Mouse (Mus musculus): ENCODE results near the gene Pnpla1. TPM values are rescaled to one million over a fixed set of nuclear protein-coding genes. Genes with fewer than 3 reads are reported as not detected.
"Not testable (repeated sequence)": the region's sequence is repeated elsewhere in the genome, so short reads cannot be mapped to it uniquely, and the experiment has no call there.

The Pnpla1 gene
- polyA plus RNA-seq (2015; fragmentation: Nextera tagmentation; extraction: Ambion mirVana): 0.05 and 0.10 TPM in 2 replicates

GRCm38 (mm10) chr17:28858205-28858604 lies at the start of gene Pnpla1:
Gene Pnpla1 (plus strand): TSS chr17:28858411.
- H3K27ac ChIP-seq: no peak within 1 kb of the TSS
- H3K4me3 ChIP-seq: no peak within 1 kb of the TSS
- no peaks in the 10 kb centered on the region for H3K36me3 ChIP-seq (replicated peaks)
- no peak within 1 kb of the TSS for H3K9ac ChIP-seq
- no peak within 1 kb of the TSS for H3K4me2 ChIP-seq
- H3K4me1 ChIP-seq: no peaks in the 10 kb centered on the region
- no peaks in the 10 kb centered on the region for H3K27me3 ChIP-seq (replicated peaks)
- H3K9me3 ChIP-seq: peaks cover 5% of the 10 kb centered on the region; the same call in 1 of the 2 replicates
- ATAC-seq (replicated peaks): no peak
- 27% methylated on average over 12 of the region's 12 CpGs for WGBS

DNA sequence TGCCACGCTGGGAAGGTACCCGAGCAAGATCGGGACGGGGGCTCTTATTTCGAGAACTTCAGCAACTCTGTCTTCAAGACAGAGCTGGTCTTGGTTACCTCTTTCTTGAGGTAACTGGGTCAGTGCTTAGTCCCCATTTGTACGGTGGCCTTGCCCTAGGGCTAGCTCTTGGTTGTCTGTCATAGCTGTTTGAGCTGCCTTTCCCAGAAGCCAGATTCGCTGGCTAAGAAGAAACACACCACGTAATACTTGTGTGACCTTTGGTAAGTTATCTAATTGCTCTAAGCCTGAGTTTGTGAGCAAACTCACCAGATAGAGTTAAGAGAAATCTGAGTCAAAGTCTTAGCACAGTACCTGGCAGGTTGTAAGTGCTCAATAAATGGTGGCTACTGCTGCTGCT lies 49.5 kb upstream of the Pnpla1 start:
- Histone ChIP-seq H3K27ac (no peak overlapping the region), H3K4me2 (no peak overlapping the region), H3K27me3 (replicated peaks) (no peaks in the 10 kb centered on the region), H3K4me3 (no peak overlapping the region), H3K4me1 (no peaks in the 10 kb centered on the region), H3K9me3 (no peaks in the 10 kb centered on the region), H3K36me3 (replicated peaks) (peaks cover 40% of the 10 kb centered on the region), H3K9ac (no peak overlapping the region)
- no peak for ATAC-seq (replicated peaks)
- WGBS: 98% methylated on average over 8 of the region's 8 CpGs

- Histone ChIP-seq H3K9ac (no peak overlapping the region), H3K36me3 (replicated peaks) (peaks cover 45% of the 10 kb centered on the region), H3K9me3 (no peaks in the 10 kb centered on the region), H3K27ac (no peak overlapping the region), H3K4me1 (no peaks in the 10 kb centered on the region), H3K4me3 (no peak overlapping the region), H3K27me3 (replicated peaks) (no peaks in the 10 kb centered on the region), H3K4me2 (no peak overlapping the region)
- ATAC-seq (replicated peaks): no peak
- 95% methylated on average over 10 of the region's 10 CpGs for WGBS
Measured at GRCm38 (mm10) chr17:28809175-28809831, 48.9 kb upstream of the Pnpla1 start.

GRCm38 (mm10) chr17:28812345-28812744 lies 45.9 kb upstream of the Pnpla1 start:
- Histone ChIP-seq H3K27ac (no peak overlapping the region), H3K4me2 (no peak overlapping the region), H3K27me3 (replicated peaks) (no peaks in the 10 kb centered on the region), H3K36me3 (replicated peaks) (peaks cover 47% of the 10 kb centered on the region), H3K9ac (no peak overlapping the region), H3K4me1 (no peaks in the 10 kb centered on the region), H3K9me3 (no peaks in the 10 kb centered on the region), H3K4me3 (no peak overlapping the region)
- no peak for ATAC-seq (replicated peaks)
- WGBS: 95% methylated on average over 10 of the region's 10 CpGs

DNA sequence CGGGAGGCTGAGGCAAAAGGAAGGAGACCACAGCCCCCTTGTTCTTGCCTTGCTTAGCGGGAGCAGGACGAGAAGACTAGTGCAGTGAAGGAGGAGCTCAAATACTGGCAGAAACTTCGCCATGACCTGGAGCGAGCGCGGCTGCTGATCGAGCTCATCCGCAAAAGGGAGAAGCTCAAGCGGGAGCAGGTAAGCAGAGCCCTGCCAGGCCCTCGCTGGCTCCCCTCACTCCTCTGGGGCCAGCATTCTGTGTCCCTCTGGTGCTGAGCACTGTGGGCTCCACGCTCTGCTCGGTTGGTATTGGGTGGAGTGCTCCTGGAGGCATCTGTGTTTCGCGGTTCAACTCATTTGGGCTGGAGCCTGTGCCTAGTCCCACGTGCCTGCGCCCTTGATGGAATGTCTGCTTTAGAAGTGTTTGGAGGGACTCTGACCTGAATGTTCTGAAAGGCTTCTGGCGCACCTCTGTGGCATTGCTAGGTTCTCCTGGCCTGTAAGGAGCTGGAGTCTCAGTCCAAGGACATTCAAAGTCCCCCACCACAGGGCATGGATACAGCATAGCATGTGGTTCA lies 43.6 kb upstream of the Pnpla1 start:
- Histone ChIP-seq H3K27ac (no peak overlapping the region), H3K9ac (no peak overlapping the region), H3K27me3 (replicated peaks) (no peaks in the 10 kb centered on the region), H3K4me2 (no peak overlapping the region), H3K4me1 (no peaks in the 10 kb centered on the region), H3K36me3 (replicated peaks) (peaks cover 62% of the 10 kb centered on the region), H3K4me3 (no peak overlapping the region), H3K9me3 (no peaks in the 10 kb centered on the region)
- no peak for ATAC-seq (replicated peaks)
- WGBS: 91% methylated on average over 18 of the region's 18 CpGs

DNA sequence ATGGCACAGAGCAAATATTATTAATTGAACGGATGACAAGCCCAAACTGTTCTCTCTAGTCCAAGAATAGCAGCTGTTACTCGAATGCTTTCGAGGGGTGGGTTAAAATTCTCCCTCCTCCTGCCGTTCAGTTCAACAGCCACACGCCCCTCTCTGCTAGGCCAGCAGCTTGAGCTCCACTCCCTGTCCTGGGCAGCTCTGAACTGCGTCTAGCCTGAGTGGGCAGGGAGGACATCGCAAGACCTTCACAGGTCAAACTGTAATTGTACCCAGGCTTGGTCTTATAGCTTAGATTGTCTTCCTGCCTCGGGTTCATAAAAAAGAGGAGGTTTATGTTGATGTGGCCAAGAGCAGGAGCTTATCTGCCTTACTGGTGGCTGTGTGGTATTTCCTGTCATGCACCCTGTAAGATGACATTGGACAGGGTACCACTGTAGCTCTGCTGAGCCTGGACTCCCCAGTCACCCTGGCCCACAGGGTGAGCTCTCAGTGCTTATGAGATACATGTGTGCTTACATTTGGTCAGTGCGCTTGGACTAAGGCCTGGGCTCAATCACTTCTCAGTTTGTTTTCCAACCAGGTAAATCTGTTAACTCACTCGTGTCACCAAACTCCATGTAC lies 42.7 kb upstream of the Pnpla1 start:
- H3K4me1 ChIP-seq: no peaks in the 10 kb centered on the region
- no peaks in the 10 kb centered on the region for H3K27me3 ChIP-seq (replicated peaks)
- no peak overlapping the region for H3K9ac ChIP-seq
- no peak overlapping the region for H3K4me3 ChIP-seq
- no peak overlapping the region for H3K27ac ChIP-seq
- ATAC-seq (replicated peaks): no peak
- peaks cover 59% of the 10 kb centered on the region for H3K36me3 ChIP-seq (replicated peaks)
- no peaks in the 10 kb centered on the region for H3K9me3 ChIP-seq
- no peak overlapping the region for H3K4me2 ChIP-seq
- WGBS: 93% methylated on average over 10 of the region's 10 CpGs

- H3K36me3 ChIP-seq (replicated peaks): peaks cover 55% of the 10 kb centered on the region
- not testable (repeated sequence) for H3K9me3 ChIP-seq; H3K4me2 ChIP-seq; H3K4me1 ChIP-seq; ATAC-seq (replicated peaks); H3K27ac ChIP-seq; H3K4me3 ChIP-seq; H3K27me3 ChIP-seq (replicated peaks); H3K9ac ChIP-seq
- WGBS: 96% methylated on average over 10 of the region's 10 CpGs
Measured at GRCm38 (mm10) chr17:28816326-28816725, 41.9 kb upstream of the Pnpla1 start.

- Histone ChIP-seq H3K36me3 (replicated peaks) (peaks cover 53% of the 10 kb centered on the region), H3K9ac (no peak overlapping the region), H3K27me3 (replicated peaks) (no peaks in the 10 kb centered on the region), H3K9me3 (no peaks in the 10 kb centered on the region), H3K4me1 (no peaks in the 10 kb centered on the region), H3K4me3 (no peak overlapping the region), H3K4me2 (no peak overlapping the region), H3K27ac (no peak overlapping the region)
- no peak for ATAC-seq (replicated peaks)
- 96% methylated on average over 25 of the region's 25 CpGs for WGBS
Measured at GRCm38 (mm10) chr17:28816875-28817811, 41.1 kb upstream of the Pnpla1 start.

- Histone ChIP-seq H3K9ac (no peak overlapping the region), H3K27me3 (replicated peaks) (no peaks in the 10 kb centered on the region), H3K4me2 (no peak overlapping the region), H3K9me3 (no peaks in the 10 kb centered on the region), H3K36me3 (replicated peaks) (peaks cover 46% of the 10 kb centered on the region), H3K4me3 (no peak overlapping the region), H3K4me1 (no peaks in the 10 kb centered on the region), H3K27ac (no peak overlapping the region)
- ATAC-seq (replicated peaks): no peak
- 71% methylated on average over 2 of the region's 2 CpGs for WGBS
Measured at GRCm38 (mm10) chr17:28820189-28820588, 38.0 kb upstream of the Pnpla1 start.

DNA sequence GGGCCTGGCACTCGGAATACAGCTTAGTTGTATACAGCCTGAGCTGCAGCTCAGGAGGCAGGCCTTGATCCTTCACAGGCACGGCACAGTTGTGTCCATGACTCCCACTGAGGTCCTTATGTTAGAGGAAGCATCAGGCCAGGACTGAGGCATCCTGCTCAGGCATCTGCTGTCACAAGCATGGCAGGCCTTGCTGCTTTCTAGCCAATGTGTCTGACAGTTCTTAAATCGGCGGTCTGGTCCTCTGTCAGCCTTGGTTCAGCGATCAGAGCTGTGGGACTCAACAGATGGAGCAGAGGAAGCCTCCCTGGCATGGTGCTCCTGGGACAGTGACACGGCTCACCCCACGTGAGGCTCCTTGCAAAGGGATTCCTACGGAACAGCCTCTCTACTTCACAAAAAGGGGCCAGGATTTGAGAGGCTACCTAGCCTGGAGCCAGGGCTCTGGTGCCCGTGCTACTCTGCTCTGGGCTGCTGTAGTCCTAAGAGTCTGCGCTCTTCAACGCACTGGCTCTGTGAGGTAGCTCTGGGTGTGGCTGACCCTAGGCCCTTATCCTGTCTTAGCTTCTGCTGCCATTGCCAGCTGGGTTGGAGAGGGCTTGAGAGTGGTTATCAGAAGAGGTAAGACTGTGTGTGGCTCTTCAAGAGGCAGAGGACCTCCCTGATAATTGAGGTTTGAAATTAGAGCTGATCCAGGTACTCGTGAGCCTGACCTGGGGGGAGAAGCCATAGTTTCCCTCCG lies 35.0 kb upstream of the Pnpla1 start:
- Histone ChIP-seq H3K9ac (no peak overlapping the region), H3K4me3 (no peak overlapping the region), H3K4me1 (no peaks in the 10 kb centered on the region), H3K36me3 (replicated peaks) (peaks cover 43% of the 10 kb centered on the region), H3K4me2 (no peak overlapping the region), H3K9me3 (no peaks in the 10 kb centered on the region), H3K27me3 (replicated peaks) (no peaks in the 10 kb centered on the region), H3K27ac (no peak overlapping the region)
- WGBS: 94% methylated on average over 13 of the region's 13 CpGs
- ATAC-seq (replicated peaks): no peak

GRCm38 (mm10) chr17:28823749-28824148 lies 34.5 kb upstream of the Pnpla1 start:
- Histone ChIP-seq H3K36me3 (replicated peaks) (peaks cover 41% of the 10 kb centered on the region), H3K4me1 (no peaks in the 10 kb centered on the region), H3K4me2 (no peak overlapping the region), H3K9ac (no peak overlapping the region), H3K9me3 (no peaks in the 10 kb centered on the region), H3K4me3 (no peak overlapping the region), H3K27ac (no peak overlapping the region), H3K27me3 (replicated peaks) (no peaks in the 10 kb centered on the region)
- no peak for ATAC-seq (replicated peaks)
- 83% methylated on average over 11 of the region's 11 CpGs for WGBS

All from midbrain, embryonic 15.5 days (tissue).